Mouse (Mus musculus) heart, postnatal 14 days (tissue): ENCODE measurements at regions not wholly inside any gene's neighbourhood (a gene's known extent, or its start where the extent isn't known, plus 50 kb on each side); places are given as distances from the start of the nearest gene placed in this dataset.
"Not testable (repeated sequence)": the region's sequence is repeated elsewhere in the genome, so short reads cannot be mapped to it uniquely, and the experiment has no call there.

Experiments
- DNase-seq, 2 experiments: peaks; one replicate each; pipeline ENCODE4 v3.0.0; 2021 to 2022
- intact Hi-C: fragments of 180-260 bp; cut with DNase I; formaldehyde crosslinking; loops from one replicate; pipeline ENCODE4 v1.15.1; 2025
- microRNA-seq, 2 experiments: library from miRNA; unstranded; fragments of <30 nt; microRNA quantifications; one replicate each; pipeline ENCODE4 v1.2.0; 2021 to 2022

DNA sequence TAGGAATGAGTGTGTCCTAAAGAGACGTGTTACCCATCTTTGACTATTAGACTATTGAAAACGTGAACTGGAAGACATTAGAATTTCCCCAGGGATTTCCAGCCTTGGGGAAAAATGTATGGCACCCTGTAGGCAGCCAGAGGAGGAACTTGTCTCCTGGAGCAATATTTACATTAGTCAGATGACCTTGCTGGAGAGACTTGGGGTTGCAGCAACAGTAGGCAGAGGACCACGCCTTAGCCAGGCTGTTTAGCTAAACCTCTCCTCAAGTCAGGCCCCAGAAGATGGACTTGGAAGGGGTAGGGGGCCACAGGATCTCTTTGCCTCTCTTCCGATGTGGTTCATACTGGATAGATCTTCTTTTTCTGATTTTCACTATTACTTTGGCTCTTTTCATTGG lies 64.1 kb upstream of the Acpp start:
- no peak for DNase-seq
- intact Hi-C loops = no loop called here

DNA sequence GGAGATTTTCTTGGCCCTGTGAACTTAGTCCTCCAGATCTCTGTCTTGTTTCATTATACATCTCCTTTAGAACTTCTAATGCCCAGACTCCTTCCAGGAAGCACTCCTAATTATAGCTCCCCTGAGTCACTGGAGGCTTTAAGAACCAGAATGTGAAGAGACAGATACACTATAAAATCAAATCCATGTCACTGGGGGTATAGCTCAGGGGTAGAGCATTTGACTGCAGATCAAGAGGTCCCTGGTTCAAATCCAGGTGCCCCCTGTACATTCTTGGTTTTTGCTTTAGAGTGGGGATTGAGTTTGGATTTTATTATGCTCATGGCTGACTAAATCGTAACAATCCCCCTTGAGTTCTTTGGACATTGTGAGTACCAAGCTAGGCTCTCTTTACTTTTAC lies 62.4 kb upstream of the Acpp start:
- DNase-seq = no peak
- intact Hi-C loops = no loop called here

DNA sequence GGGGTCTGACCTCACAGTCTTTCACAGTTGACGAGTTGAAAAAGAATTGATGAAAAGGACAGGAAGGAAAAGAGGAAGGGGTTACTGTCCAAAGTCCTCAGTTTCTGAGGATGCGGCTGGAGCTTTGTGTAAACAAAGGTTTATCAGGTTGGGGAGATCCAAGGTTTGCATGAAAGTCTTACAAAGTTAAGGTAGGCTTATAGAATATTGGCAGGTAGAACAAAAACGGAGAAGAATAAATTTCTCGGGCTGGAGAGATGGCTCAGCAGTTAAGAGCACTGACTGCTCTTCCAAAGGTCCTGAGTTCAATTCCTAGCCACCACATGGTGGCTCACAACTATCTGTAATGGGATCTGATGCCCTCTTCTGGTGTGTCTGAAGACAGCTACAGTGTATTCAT lies 60.9 kb upstream of the Acpp start:
- DNase-seq, intact Hi-C loops: not testable (repeated sequence)

DNA sequence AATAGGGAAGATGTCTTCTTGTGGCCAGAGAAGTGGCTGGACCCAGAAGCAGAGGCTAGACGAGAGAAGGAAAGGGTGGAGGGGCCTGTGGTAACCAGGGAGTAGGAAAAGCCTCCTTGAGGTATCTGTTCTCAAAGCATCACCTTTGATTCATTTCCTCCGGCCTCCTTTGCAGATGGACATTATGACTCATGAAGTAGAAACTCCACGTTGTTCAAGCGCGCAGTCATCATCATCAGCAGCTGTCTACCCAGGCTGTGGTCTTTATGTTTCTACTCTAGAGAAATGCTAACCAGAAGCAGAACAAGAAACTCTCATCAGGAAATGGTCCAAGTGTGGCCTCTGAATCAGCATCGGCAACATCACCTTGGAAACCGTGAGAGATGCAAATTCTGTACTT lies 50.3 kb upstream of the Acpp start:
- DNase-seq = no peak

More for the DNA sequence above, 50.3 kb upstream of the Acpp start:
- intact Hi-C loops = no loop called here

Small RNA genes lying in the stretch of these regions (microRNA-seq; reads per million reads assigned to microRNA genes)
- gene Mir2136 = 0 reads per million in 2 experiments
